ENCODE assay signal across 14 mouse cellular contexts in genomic region chr12:111665041-111665880, GRCm38 (mm10). TPM values are rescaled to one million over a fixed set of nuclear protein-coding genes. Genes with fewer than 3 reads are reported as not detected.
A peak's percentile ranks its signal among the peaks of the same experiment; 100 is the strongest.
DNase-seq lines count a peak whose midpoint lies in the region; ATAC-seq lines count a peak whose summit lies in the region.
"Had no signal": no experiment of that assay in that cellular context is flagged by ENCODE, and none has a peak within 500 bp of the region (broad histone marks: within the 10 kb centered on the region; RNA-seq: fewer than 3 reads in every experiment).

No protein-coding gene starts in this region.

- DNase-seq in adrenal gland, adult (ENCODE audit: inconsistent age in 2 of 2, low spot score in 1 of 2): peak; percentile 59 to 66
- DNase-seq in adrenal gland, postnatal 25 days: no peak
- DNase-seq in heart, adult 9 months (ENCODE audit: low spot score in 2 of 2): no peak
- DNase-seq in lung, postnatal 10 days: peak; percentile 53
- DNase-seq in lung, adult 18-20 months: no peak
- DNase-seq in lung, postnatal 36 days: peak; percentile 50
- DNase-seq: kidney, adult 8-10 months; layer of hippocampus, postnatal 36 days; liver, embryonic 13.5 days; thymus, postnatal 36 days had no signal

- H3K4me1 ChIP-seq in heart, embryonic 13.5 days: peaks cover 56% of the 10 kb centered on the region
- peaks cover 19% of the 10 kb centered on the region for H3K4me1 ChIP-seq in forebrain, embryonic 13.5 days

- H3K27me3 ChIP-seq in heart, embryonic 13.5 days (replicated peaks): no peaks in the 10 kb centered on the region; the same call in 1 of the 2 replicates
- no peaks in the 10 kb centered on the region for H3K27me3 ChIP-seq in forebrain, embryonic 13.5 days

- peak overlapping the region; percentile 88 for H3K27ac ChIP-seq in heart, embryonic 13.5 days (replicated peaks)
- no peak overlapping the region for H3K27ac ChIP-seq in forebrain, embryonic 13.5 days
- H3K27ac ChIP-seq: liver, embryonic 13.5 days had no signal

- no peak for ATAC-seq in heart, embryonic 13.5 days (ENCODE audit: extremely low read depth, insufficient number of reproducible peaks, low FRiP score, low TSS enrichment)
- no peak for ATAC-seq in forebrain, embryonic 13.5 days
- ATAC-seq: forebrain, embryonic 14.5 days; midbrain, embryonic 16.5 days had no signal

- peaks cover 16% of the 10 kb centered on the region for H3K36me3 ChIP-seq in heart, embryonic 13.5 days
- peaks cover 53% of the 10 kb centered on the region for H3K36me3 ChIP-seq in forebrain, embryonic 13.5 days (ENCODE audit: poor library complexity, severe bottlenecking)

- no peaks in the 10 kb centered on the region for H3K9me3 ChIP-seq in heart, embryonic 13.5 days
- no peaks in the 10 kb centered on the region for H3K9me3 ChIP-seq in forebrain, embryonic 13.5 days (replicated peaks)
- H3K9me3 ChIP-seq: liver, embryonic 13.5 days had no signal

- 61% methylated on average over 13 of the region's 13 CpGs for WGBS in heart, embryonic 13.5 days
- WGBS in forebrain, embryonic 13.5 days: 86% methylated on average over 13 of the region's 13 CpGs

- no peak overlapping the region for H3K4me2 ChIP-seq in heart, embryonic 13.5 days
- no peak overlapping the region for H3K4me2 ChIP-seq in forebrain, embryonic 13.5 days
- H3K4me2 ChIP-seq: liver, embryonic 13.5 days had no signal

- no peak overlapping the region for H3K9ac ChIP-seq in heart, embryonic 13.5 days
- no peak overlapping the region for H3K9ac ChIP-seq in forebrain, embryonic 13.5 days
- H3K9ac ChIP-seq: liver, embryonic 13.5 days had no signal

- H3K4me3 ChIP-seq in heart, embryonic 13.5 days: no peak overlapping the region
- no peak overlapping the region for H3K4me3 ChIP-seq in forebrain, embryonic 13.5 days
- H3K4me3 ChIP-seq: liver, embryonic 13.5 days had no signal

RNA-seq across cellular contexts. Expression of gene Ckb, which starts 6.9 kb away (rescaled TPM):
- total RNA-seq in adrenal gland, postnatal 25 days (2021): 24.3 and 27.3 TPM in 2 replicates
- 279 and 320 TPM in 2 replicates for polyA plus RNA-seq in heart, embryonic 13.5 days (2015; fragmentation: Nextera tagmentation; extraction: Ambion mirVana)
- 2,311 and 2,462 TPM in 2 replicates for polyA plus RNA-seq in forebrain, embryonic 13.5 days (2015; fragmentation: Nextera tagmentation; extraction: Ambion mirVana)

RNA-seq across cellular contexts. Expression of gene Trmt61a, which starts 12.6 kb away (rescaled TPM):
- total RNA-seq in adrenal gland, postnatal 25 days (2021): 9.6 and 11.0 TPM in 2 replicates
- 7.8 and 8.3 TPM in 2 replicates for polyA plus RNA-seq in heart, embryonic 13.5 days (2015; fragmentation: Nextera tagmentation; extraction: Ambion mirVana)
- polyA plus RNA-seq in forebrain, embryonic 13.5 days (2015; fragmentation: Nextera tagmentation; extraction: Ambion mirVana): 10.7 and 12.2 TPM in 2 replicates

RNA-seq across cellular contexts. Expression of gene Bag5, which starts 47.8 kb away (rescaled TPM):
- 34.8 and 36.2 TPM in 2 replicates for total RNA-seq in adrenal gland, postnatal 25 days (2021)
- polyA plus RNA-seq in heart, embryonic 13.5 days (2015; fragmentation: Nextera tagmentation; extraction: Ambion mirVana): 35.4 and 41.6 TPM in 2 replicates
- polyA plus RNA-seq in forebrain, embryonic 13.5 days (2015; fragmentation: Nextera tagmentation; extraction: Ambion mirVana): 62.1 and 62.8 TPM in 2 replicates

RNA-seq across cellular contexts. Expression of gene Apopt1, which starts 47.8 kb away (rescaled TPM):
- total RNA-seq in adrenal gland, postnatal 25 days (2021): 69.6 and 71.2 TPM in 2 replicates
- 41.0 and 45.5 TPM in 2 replicates for polyA plus RNA-seq in heart, embryonic 13.5 days (2015; fragmentation: Nextera tagmentation; extraction: Ambion mirVana)
- 52.6 and 56.2 TPM in 2 replicates for polyA plus RNA-seq in forebrain, embryonic 13.5 days (2015; fragmentation: Nextera tagmentation; extraction: Ambion mirVana)

Comparison
In these comparisons a context has a peak if more than half of its experiments do, and no peak if none do; other contexts are left out.
1. DNase-seq: peak in adrenal gland, adult (2 of 2), lung, postnatal 10 days (single experiment) and lung, postnatal 36 days (single experiment); none in adrenal gland, postnatal 25 days (single experiment), heart, adult 9 months (0 of 2) and lung, adult 18-20 months (0 of 2).